8 mouse cellular contexts compared by ENCODE assay signal in the genomic region with DNA sequence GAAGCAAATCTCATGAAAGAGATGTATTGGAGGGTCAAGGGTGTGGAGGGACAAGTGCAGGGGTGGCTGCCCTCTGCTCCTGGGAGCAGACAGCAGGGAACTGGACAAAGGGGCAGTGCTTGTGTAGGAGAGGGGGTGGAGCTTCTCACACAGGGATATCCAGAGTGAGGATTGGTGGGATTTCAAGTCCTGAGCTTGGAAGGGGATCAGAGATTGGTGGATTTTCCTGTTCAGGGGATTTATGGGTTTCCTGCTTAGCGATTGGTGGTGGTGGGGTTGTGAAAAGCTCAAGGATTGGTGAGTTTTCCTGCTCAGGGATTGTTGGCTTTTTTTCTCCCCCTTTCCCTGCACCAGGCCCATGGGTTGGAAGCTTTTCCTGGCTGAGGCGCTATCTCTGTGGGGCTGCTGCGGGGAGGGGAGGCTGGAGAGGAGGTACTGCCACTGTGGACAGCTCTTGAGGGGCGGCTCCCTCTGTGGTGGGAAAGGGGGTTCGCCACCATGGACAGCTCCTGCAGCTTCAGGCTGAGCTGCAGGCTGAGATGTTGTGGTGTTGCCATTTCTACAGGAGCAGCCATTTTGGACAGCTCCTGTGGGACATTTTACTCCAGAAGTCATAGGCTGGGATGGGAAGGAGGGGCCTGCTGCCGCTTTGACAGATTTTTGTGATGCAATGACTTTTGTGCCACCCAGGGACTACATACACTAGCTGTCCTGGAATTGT. TPM values are rescaled to one million over a fixed set of nuclear protein-coding genes. Genes with fewer than 3 reads are reported as not detected.
DNase-seq lines count a peak whose midpoint lies in the region; ATAC-seq lines count a peak whose summit lies in the region.

No protein-coding gene starts in this region.

- H3K36me3 ChIP-seq in kidney, embryonic 16.5 days (ENCODE audit: insufficient read depth, low read length) = no peaks in the 10 kb centered on the region
- no peaks in the 10 kb centered on the region for H3K36me3 ChIP-seq in intestine, embryonic 15.5 days

- no peak for DNase-seq in kidney, adult 11 months
- peak; percentile 55 for DNase-seq in MN1 (ENCODE audit: low spot score)
- peak; percentile 44 for DNase-seq in c-Kit-positive CD71-positive TER-119-positive erythroid progenitor cells, embryonic 14.5 days (ENCODE audit: low spot score)
- DNase-seq in left cerebral cortex, postnatal 14 days (ENCODE audit: low spot score in 2 of 2) = no peak
- DNase-seq in cerebellum, postnatal 25 days = no peak

- no peaks in the 10 kb centered on the region for H3K27me3 ChIP-seq in kidney, embryonic 16.5 days (ENCODE audit: insufficient read depth, low read length)
- H3K27me3 ChIP-seq in intestine, embryonic 15.5 days (replicated peaks) = no peaks in the 10 kb centered on the region

- no peaks in the 10 kb centered on the region for H3K4me1 ChIP-seq in kidney, embryonic 16.5 days (ENCODE audit: insufficient read depth, low read length)
- no peaks in the 10 kb centered on the region for H3K4me1 ChIP-seq in intestine, embryonic 15.5 days (replicated peaks)

- no peak overlapping the region for H3K4me3 ChIP-seq in kidney, embryonic 16.5 days (ENCODE audit: low read length)
- H3K4me3 ChIP-seq in intestine, embryonic 15.5 days (replicated peaks) = no peak overlapping the region

- H3K9me3 ChIP-seq in kidney, embryonic 16.5 days (ENCODE audit: low read length) = no peaks in the 10 kb centered on the region
- no peaks in the 10 kb centered on the region for H3K9me3 ChIP-seq in intestine, embryonic 15.5 days

- WGBS in kidney, embryonic 16.5 days = 21% methylated on average over 5 of the region's 6 CpGs
- 16% methylated on average over 6 of the region's 6 CpGs for WGBS in intestine, embryonic 15.5 days

- no peak overlapping the region for H3K9ac ChIP-seq in kidney, embryonic 16.5 days (replicated peaks; ENCODE audit: low read length)
- H3K9ac ChIP-seq in intestine, embryonic 15.5 days = no peak overlapping the region

- peak; percentile 96 for ATAC-seq in kidney, embryonic 16.5 days (ENCODE audit: low FRiP score, low TSS enrichment)
- ATAC-seq in intestine, embryonic 15.5 days = peak; percentile 62
- ATAC-seq in megakaryocyte progenitor cell, adult 5-6 weeks (replicated peaks; ENCODE audit: poor library complexity) = peak; percentile 100

- H3K27ac ChIP-seq in kidney, embryonic 16.5 days (ENCODE audit: low read length) = no peak overlapping the region
- no peak overlapping the region for H3K27ac ChIP-seq in intestine, embryonic 15.5 days

- no peak overlapping the region for H3K4me2 ChIP-seq in kidney, embryonic 16.5 days (replicated peaks; ENCODE audit: low read depth, low read length)
- no peak overlapping the region for H3K4me2 ChIP-seq in intestine, embryonic 15.5 days (replicated peaks)

- intact Hi-C loops in left cerebral cortex, postnatal 14 days (cut with DNase I) = no loop called here

RNA-seq across cellular contexts. Expression of a gene that starts 18.9 kb away (rescaled TPM):
- not detected in 2 replicates for polyA plus RNA-seq in kidney, embryonic 16.5 days (2015; fragmentation: Nextera tagmentation; extraction: Ambion mirVana)
- not detected in 2 replicates for polyA plus RNA-seq in intestine, embryonic 15.5 days (2015; fragmentation: Nextera tagmentation; extraction: Ambion mirVana)
- not detected in 2 replicates for total RNA-seq in megakaryocyte progenitor cell, adult 5-6 weeks (2015)
- total RNA-seq in megakaryocyte progenitor cell, adult 5-6 weeks (2017) = not detected in 2 replicates
- not detected for total RNA-seq in left cerebral cortex, postnatal 14 days (2021)

RNA-seq across cellular contexts. Expression of a gene that starts 25.0 kb away (rescaled TPM):
- 25.5 and 32.2 TPM in 2 replicates for polyA plus RNA-seq in kidney, embryonic 16.5 days (2015; fragmentation: Nextera tagmentation; extraction: Ambion mirVana)
- polyA plus RNA-seq in intestine, embryonic 15.5 days (2015; fragmentation: Nextera tagmentation; extraction: Ambion mirVana) = 25.6 and 29.0 TPM in 2 replicates
- total RNA-seq in megakaryocyte progenitor cell, adult 5-6 weeks (2015) = 25.8 and 35.4 TPM in 2 replicates
- total RNA-seq in megakaryocyte progenitor cell, adult 5-6 weeks (2017) = 31.7 and 45.5 TPM in 2 replicates
- 10 to 100 TPM; 17.3 to 18.0 TPM for total RNA-seq in left cerebral cortex, postnatal 14 days (2021)

Comparison
In these comparisons a context has a peak if more than half of its experiments do, and no peak if none do; other contexts are left out.
1. DNase-seq: peak in MN1 (single experiment) and c-Kit-positive CD71-positive TER-119-positive erythroid progenitor cells, embryonic 14.5 days (single experiment); none in kidney, adult 11 months (single experiment), left cerebral cortex, postnatal 14 days (0 of 2) and cerebellum, postnatal 25 days (0 of 2).
2. Peak in every context shown above with its lines, with median percentiles within 50 percentile points of each other: ATAC-seq.